Mouse (Mus musculus): ENCODE data around the gene B3galnt2.
"Not testable (repeated sequence)": the region's sequence is repeated elsewhere in the genome, so short reads cannot be mapped to it uniquely, and the experiment has no call there.

Gene B3galnt2

GRCm38 (mm10) chr13:14011454-14011995, 57.3 kb downstream of the B3galnt2 start:
- DNase-seq (ENCODE audit: low spot score) = no peak

GRCm38 (mm10) chr13:14014001-14014400, 59.7 kb downstream of the B3galnt2 start:
- DNase-seq (ENCODE audit: low spot score) = no peak

GRCm38 (mm10) chr13:14014540-14014939, 60.3 kb downstream of the B3galnt2 start:
- peak; percentile 30 for DNase-seq (ENCODE audit: low spot score)

GRCm38 (mm10) chr13:14015609-14016008, 61.3 kb downstream of the B3galnt2 start:
- DNase-seq (ENCODE audit: low spot score) = no peak

- no peak for DNase-seq (ENCODE audit: low spot score)
Measured at GRCm38 (mm10) chr13:14018283-14018682, 64.0 kb downstream of the B3galnt2 start.

GRCm38 (mm10) chr13:14018852-14019251, 64.6 kb downstream of the B3galnt2 start:
- no peak for DNase-seq (ENCODE audit: low spot score)

GRCm38 (mm10) chr13:14021417-14021816, 67.1 kb downstream of the B3galnt2 start:
- not testable (repeated sequence) for DNase-seq (ENCODE audit: low spot score)

- DNase-seq (ENCODE audit: low spot score) = no peak
Measured at GRCm38 (mm10) chr13:14025554-14025953, 71.3 kb downstream of the B3galnt2 start.

- no peak for DNase-seq (ENCODE audit: low spot score)
Measured at GRCm38 (mm10) chr13:14026154-14026820, 72.0 kb downstream of the B3galnt2 start.

- DNase-seq (ENCODE audit: low spot score) = no peak
Measured at GRCm38 (mm10) chr13:14033309-14034072, 79.2 kb downstream of the B3galnt2 start.

- DNase-seq (ENCODE audit: low spot score) = peak; percentile 49
Measured at GRCm38 (mm10) chr13:14034073-14034348, 79.7 kb downstream of the B3galnt2 start.

- not testable (repeated sequence) for DNase-seq (ENCODE audit: low spot score)
Measured at GRCm38 (mm10) chr13:14035352-14035751, 81.1 kb downstream of the B3galnt2 start.

- DNase-seq (ENCODE audit: low spot score) = no peak
Measured at GRCm38 (mm10) chr13:14035875-14036630, 81.8 kb downstream of the B3galnt2 start.

GRCm38 (mm10) chr13:14038911-14039291, 84.6 kb downstream of the B3galnt2 start:
- DNase-seq (ENCODE audit: low spot score) = peak; percentile 16

- DNase-seq (ENCODE audit: low spot score) = peak; percentile 94
Measured at GRCm38 (mm10) chr13:14039292-14039965, 85.2 kb downstream of the B3galnt2 start, which contains the start of gene Tbce. Gene Tbce, minus strand, starts transcription at chr13:14039638.

- peak; percentile 59 for DNase-seq (ENCODE audit: low spot score)
Measured at GRCm38 (mm10) chr13:14040186-14040585, 85.9 kb downstream of the B3galnt2 start.

- no peak for DNase-seq (ENCODE audit: low spot score)
Measured at GRCm38 (mm10) chr13:14043851-14044250, 89.6 kb downstream of the B3galnt2 start.

GRCm38 (mm10) chr13:14044521-14044920, 90.3 kb downstream of the B3galnt2 start:
- no peak for DNase-seq (ENCODE audit: low spot score)
